Mouse (Mus musculus) adipocyte (in vitro differentiated cells): ENCODE measurements around the gene Gm49387.
A peak's percentile ranks its signal among the peaks of the same experiment; 100 is the strongest.

Experiments used
- DNase-seq: peaks from one replicate; pipeline ENCODE4 v3.0.0-alpha.2; 2016; ENCODE audit warnings: low spot score

Gene Gm49387

GRCm38 (mm10) chr14:31575866-31576265 is 64.8 kb downstream of the Gm49387 start:
- DNase-seq = no peak

- no peak for DNase-seq
Observed at GRCm38 (mm10) chr14:31574903-31575665, 65.6 kb downstream of the Gm49387 start.

DNA sequence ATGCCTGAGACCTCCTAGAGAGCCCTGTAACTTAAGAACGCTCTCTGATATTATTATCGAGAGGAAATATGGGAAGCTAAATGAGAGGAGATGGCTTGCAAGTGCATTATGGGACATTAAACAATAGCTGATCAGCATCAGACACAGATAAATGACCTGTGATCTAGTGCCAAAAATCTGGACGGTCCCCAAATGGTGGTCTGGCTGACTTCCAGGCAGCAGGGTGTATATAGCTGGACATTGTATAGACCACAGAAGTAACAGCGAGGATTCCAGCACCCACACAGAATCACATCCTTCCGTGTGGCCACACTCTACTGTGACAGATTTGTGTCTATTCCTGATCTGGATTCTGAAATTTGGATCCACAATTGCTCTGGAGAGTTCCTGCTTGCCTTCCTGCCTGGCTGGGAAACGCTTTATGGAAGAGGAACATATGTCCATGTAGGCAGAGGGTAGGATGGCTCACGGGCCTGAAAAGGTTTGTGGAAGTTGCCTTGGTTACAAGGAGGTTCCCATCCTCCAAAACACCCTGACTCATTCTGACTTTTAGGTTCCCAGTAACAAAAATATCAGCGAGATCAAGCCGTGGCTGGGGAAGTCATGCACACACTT is 68.0 kb downstream of the Gm49387 start:
- no peak for DNase-seq

DNA sequence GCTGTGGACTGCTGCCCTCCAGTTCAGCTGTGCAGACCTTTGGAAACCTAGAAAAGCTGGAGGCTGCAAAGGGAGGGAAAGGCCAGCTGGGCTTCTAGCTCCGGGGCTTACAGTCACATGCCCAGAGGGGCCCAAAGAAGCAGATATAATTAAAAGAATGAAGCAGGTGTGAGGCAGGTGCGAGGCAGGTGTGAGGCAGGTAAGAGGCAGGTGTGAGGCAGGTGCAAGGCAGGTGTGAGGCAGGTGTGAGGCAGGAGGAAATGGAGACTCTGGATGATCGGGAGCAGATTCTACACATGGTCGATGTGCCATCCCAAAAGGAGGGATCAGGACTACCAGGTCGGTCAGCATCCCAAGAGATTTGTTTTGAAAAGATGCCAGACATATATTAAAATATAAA is 69.3 kb downstream of the Gm49387 start:
- no peak for DNase-seq

- no peak for DNase-seq
Observed at GRCm38 (mm10) chr14:31570131-31570951, 70.3 kb downstream of the Gm49387 start.

DNA sequence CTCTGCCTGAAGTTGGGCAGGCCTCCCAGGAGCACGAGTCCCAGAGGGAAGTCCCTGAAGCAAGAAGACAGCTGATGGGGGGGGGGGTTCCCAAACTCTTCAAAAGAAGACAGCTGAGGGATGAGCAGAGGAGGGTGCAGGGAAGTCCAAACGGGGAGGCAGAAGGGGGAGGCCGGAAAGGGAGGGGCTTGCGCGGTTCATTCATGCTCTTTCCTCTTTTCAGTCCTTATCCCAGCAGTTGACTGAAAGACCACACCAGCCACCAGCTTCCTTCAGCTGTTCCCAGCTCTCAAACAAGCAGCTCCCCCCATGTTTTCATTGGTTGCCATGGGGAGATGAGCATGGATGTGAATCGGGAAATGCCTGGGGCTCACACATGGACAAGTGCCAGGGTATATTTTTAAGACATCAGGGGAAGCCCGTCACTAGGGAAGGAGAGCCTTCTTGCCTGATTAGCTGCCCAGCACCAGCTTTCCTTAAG is 71.5 kb downstream of the Gm49387 start:
- peak; percentile 20 for DNase-seq

- no peak for DNase-seq
Observed at GRCm38 (mm10) chr14:31565478-31566212, 75.0 kb downstream of the Gm49387 start.

- DNase-seq = peak; percentile 77
Observed at GRCm38 (mm10) chr14:31564452-31565179, 76.1 kb downstream of the Gm49387 start.

GRCm38 (mm10) chr14:31560886-31561285 is 79.8 kb downstream of the Gm49387 start:
- no peak for DNase-seq

GRCm38 (mm10) chr14:31559216-31559615 is 81.5 kb downstream of the Gm49387 start:
- no peak for DNase-seq

DNA sequence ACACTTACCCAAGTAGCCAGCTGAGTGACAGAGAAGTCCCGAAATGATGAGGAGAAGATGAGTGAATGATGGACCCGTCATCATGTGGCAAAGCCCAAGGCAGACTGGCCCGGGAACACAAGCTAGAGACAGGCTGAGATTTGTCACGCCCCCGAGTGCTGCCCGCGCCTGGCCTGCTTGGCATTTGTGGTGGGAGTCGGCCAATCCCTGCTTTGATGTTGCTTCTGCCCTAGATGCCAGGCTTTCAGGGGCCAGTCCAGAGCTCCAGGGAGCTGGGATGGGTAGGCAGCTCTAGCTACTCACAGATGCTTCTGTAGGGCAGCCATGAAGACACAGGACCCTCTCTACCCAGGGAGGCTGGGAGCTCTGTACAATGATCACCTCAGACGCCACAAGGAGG is 82.9 kb downstream of the Gm49387 start:
- no peak for DNase-seq

GRCm38 (mm10) chr14:31557273-31557672 is 83.4 kb downstream of the Gm49387 start:
- DNase-seq = no peak

- DNase-seq = no peak
Observed at GRCm38 (mm10) chr14:31556526-31557260, 84.0 kb downstream of the Gm49387 start.

DNA sequence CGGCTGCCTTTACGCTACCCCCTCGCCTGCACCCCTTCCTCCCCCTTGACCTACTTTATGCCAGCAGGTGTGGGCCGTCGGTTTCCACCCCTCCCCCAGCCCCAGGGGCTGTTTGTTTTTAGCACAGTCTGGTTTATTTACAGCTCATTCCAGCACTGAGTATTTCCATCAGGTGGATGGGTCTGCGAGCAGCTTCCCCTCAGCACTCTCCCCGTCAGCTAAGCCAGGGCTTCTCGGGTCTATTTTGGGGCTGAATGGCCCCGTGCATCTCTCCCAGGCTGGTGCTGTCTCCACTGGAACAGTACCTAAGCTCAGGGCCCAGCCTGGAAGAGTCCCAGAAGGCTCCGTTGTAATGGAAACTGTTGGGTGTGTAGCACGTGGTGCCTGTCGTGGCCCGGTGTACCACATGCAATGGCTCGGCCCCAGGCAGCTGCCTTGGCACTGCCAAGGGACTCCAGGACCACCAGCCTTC is 84.7 kb downstream of the Gm49387 start:
- DNase-seq = no peak

GRCm38 (mm10) chr14:31555021-31555420 is 85.7 kb downstream of the Gm49387 start:
- no peak for DNase-seq

GRCm38 (mm10) chr14:31543885-31544442 is 96.7 kb downstream of the Gm49387 start:
- DNase-seq = no peak

DNA sequence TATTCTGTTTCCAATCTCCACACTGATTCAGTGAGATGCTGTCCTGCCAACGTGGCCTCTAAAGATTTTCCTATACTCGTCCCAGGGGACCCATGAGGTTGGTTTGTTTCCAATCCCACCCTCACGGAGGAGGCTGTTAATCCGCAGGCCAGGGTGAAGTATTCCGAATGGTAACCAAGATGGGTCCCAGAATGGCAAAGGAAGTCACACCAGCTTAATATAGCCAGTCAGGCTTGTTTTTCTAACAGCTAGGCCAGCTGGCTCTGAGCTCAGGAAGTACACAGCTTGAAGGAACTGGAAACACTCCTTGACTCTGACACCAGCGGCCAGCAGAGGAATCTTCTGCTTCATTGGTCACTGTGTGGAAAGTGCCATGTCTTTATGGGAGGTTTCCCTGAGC is 103.4 kb downstream of the Gm49387 start:
- peak; percentile 40 for DNase-seq

DNA sequence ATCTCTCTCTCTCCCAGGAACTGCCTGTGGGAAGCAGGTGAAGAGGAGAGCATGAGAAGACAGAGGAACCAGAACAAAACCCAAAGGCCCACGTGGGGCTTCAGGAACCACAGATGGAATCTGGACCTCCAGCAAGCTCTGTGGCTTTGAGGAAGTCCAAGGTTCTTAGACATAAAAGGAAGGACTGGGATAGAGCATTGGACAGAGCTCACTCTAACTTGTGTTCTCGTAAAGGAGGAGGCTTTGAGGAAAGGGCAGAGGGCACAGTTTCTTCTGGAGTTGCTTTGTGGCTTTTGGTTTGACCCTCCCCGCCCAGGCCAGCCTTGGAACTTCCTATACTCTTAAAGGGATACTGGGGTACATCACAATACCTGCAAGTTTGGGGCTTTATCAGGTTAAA is 108.0 kb downstream of the Gm49387 start:
- no peak for DNase-seq

DNA sequence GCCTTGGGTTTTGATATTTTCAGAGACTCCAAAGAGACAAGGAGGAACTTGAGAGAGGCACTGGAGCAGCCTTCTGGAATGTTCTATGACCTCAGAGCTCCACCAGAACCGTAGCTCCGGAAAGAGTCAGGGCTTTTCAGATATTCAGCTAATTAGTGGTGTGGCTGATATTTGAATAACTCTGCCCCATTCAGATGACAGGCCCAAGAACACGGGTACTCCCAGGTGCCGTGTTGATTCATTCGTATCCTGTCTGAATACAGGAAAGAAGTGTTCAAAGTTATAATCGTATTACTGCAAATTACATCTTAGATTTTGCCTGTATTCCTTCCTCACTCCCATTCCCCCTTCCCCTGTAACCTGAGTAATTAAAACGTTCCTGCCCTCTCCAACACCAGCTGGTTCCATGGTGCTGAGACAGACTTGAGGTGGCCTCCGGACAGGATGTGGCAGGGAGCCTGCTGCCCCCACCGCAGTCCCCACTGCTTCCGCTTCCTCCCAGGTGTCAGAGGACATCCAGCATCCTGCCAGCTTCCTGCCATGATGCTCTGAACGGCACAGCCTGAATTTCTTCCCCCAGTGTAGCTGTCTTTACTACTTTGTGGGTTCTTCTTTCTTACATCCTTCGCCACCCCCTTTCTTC is 109.1 kb downstream of the Gm49387 start:
- no peak for DNase-seq

DNA sequence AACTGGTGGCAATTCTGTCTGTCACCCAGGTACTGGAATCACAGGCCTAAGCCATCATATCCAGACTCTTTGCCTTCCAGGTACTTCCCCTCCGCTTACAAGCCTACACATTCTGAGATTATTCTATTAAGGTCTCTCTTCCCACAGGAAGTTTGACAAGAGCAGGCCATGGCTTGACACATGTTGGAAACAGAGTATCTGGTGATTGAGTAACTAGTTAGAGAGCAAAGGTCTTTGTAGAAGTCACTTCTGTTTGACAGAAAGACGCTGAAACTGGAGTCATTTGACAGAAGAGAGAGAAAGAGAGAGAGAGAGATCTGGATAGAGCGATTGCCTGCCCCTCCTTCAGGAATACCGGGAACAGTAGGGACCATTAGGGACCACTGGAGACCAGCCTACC is 109.8 kb downstream of the Gm49387 start:
- peak; percentile 63 for DNase-seq
